Mouse (Mus musculus): Measurements from ENCODE around the gene P2ry2. TPM values are rescaled to one million over a fixed set of nuclear protein-coding genes. Genes with fewer than 3 reads are reported as not detected.
A peak's percentile ranks its signal among the peaks of the same experiment; 100 is the strongest.

P2ry2 gene
- polyA plus RNA-seq, 1 experiment = 4.5 TPM

GRCm38 (mm10) chr7:101048247-101048646 is 35.6 kb upstream of the P2ry2 start:
- TF ChIP-seq MAX (IDR thresholded peaks at IDR 0.05) = no peak
- no peak for TF ChIP-seq FOSL1 (IDR thresholded peaks at IDR 0.05; ENCODE audit: insufficient read depth, low read length, poor library complexity, severe bottlenecking)
- no peak for TF ChIP-seq MYOD1 (IDR thresholded peaks at IDR 0.05; ENCODE audit: control insufficient read depth, insufficient read length, low read depth)
- no peak for TF ChIP-seq MYOG (IDR thresholded peaks at IDR 0.05; ENCODE audit: control insufficient read depth, extremely low read depth, insufficient read length)
- TF ChIP-seq CTCF (IDR thresholded peaks at IDR 0.05; ENCODE audit: control insufficient read depth, insufficient read depth, insufficient read length) = no peak
- TF ChIP-seq CEBPB (IDR thresholded peaks at IDR 0.05; ENCODE audit: low read depth) = no peak
- TF ChIP-seq USF1 (IDR thresholded peaks at IDR 0.05; ENCODE audit: low read depth) = no peak
- Histone ChIP-seq H3K79me2 (ENCODE audit: control insufficient read depth, insufficient read depth) (no peaks in the 10 kb centered on the region), H3K36me3 (ENCODE audit: control insufficient read depth, insufficient read depth) (no peaks in the 10 kb centered on the region), H3K27me3 (ENCODE audit: control insufficient read depth, insufficient read depth, insufficient read length) (no peaks in the 10 kb centered on the region), H3ac (ENCODE audit: control insufficient read depth, insufficient read length, low read depth) (no peak overlapping the region), H3K4me3 (ENCODE audit: insufficient read depth, poor library complexity, severe bottlenecking) (no peak overlapping the region), H3K79me3 (ENCODE audit: low read depth) (no peaks in the 10 kb centered on the region)

- Histone ChIP-seq H3K27me3 (ENCODE audit: control insufficient read depth, insufficient read depth, insufficient read length) (no peaks in the 10 kb centered on the region), H3K36me3 (ENCODE audit: control insufficient read depth, insufficient read depth) (no peaks in the 10 kb centered on the region), H3ac (ENCODE audit: control insufficient read depth, insufficient read length, low read depth) (no peak overlapping the region), H3K4me3 (ENCODE audit: insufficient read depth, poor library complexity, severe bottlenecking) (no peak overlapping the region), H3K79me3 (ENCODE audit: low read depth) (no peaks in the 10 kb centered on the region), H3K79me2 (ENCODE audit: control insufficient read depth, insufficient read depth) (no peaks in the 10 kb centered on the region)
- no peak for TF ChIP-seq USF1 (IDR thresholded peaks at IDR 0.05; ENCODE audit: low read depth)
- TF ChIP-seq CEBPB (IDR thresholded peaks at IDR 0.05; ENCODE audit: low read depth) = no peak
- no peak for TF ChIP-seq MYOG (IDR thresholded peaks at IDR 0.05; ENCODE audit: control insufficient read depth, extremely low read depth, insufficient read length)
- TF ChIP-seq FOSL1 (IDR thresholded peaks at IDR 0.05; ENCODE audit: insufficient read depth, low read length, poor library complexity, severe bottlenecking) = no peak
- TF ChIP-seq MAX (IDR thresholded peaks at IDR 0.05) = no peak
- no peak for TF ChIP-seq CTCF (IDR thresholded peaks at IDR 0.05; ENCODE audit: control insufficient read depth, insufficient read depth, insufficient read length)
- TF ChIP-seq MYOD1 (IDR thresholded peaks at IDR 0.05; ENCODE audit: control insufficient read depth, insufficient read length, low read depth) = no peak
Observed at GRCm38 (mm10) chr7:101043846-101044541, 31.3 kb upstream of the P2ry2 start.

GRCm38 (mm10) chr7:101041977-101042749 is 29.5 kb upstream of the P2ry2 start:
- Histone ChIP-seq H3K36me3 (ENCODE audit: control insufficient read depth, insufficient read depth) (no peaks in the 10 kb centered on the region), H3K27me3 (ENCODE audit: control insufficient read depth, insufficient read depth, insufficient read length) (no peaks in the 10 kb centered on the region), H3K4me3 (ENCODE audit: insufficient read depth, poor library complexity, severe bottlenecking) (no peak overlapping the region), H3K79me2 (ENCODE audit: control insufficient read depth, insufficient read depth) (no peaks in the 10 kb centered on the region), H3K79me3 (ENCODE audit: low read depth) (no peaks in the 10 kb centered on the region), H3ac (ENCODE audit: control insufficient read depth, insufficient read length, low read depth) (no peak overlapping the region)
- TF ChIP-seq CEBPB (IDR thresholded peaks at IDR 0.05; ENCODE audit: low read depth) = no peak
- no peak for TF ChIP-seq MYOD1 (IDR thresholded peaks at IDR 0.05; ENCODE audit: control insufficient read depth, insufficient read length, low read depth)
- TF ChIP-seq USF1 (IDR thresholded peaks at IDR 0.05; ENCODE audit: low read depth) = no peak
- no peak for TF ChIP-seq MYOG (IDR thresholded peaks at IDR 0.05; ENCODE audit: control insufficient read depth, extremely low read depth, insufficient read length)
- no peak for TF ChIP-seq FOSL1 (IDR thresholded peaks at IDR 0.05; ENCODE audit: insufficient read depth, low read length, poor library complexity, severe bottlenecking)
- no peak for TF ChIP-seq CTCF (IDR thresholded peaks at IDR 0.05; ENCODE audit: control insufficient read depth, insufficient read depth, insufficient read length)
- no peak for TF ChIP-seq MAX (IDR thresholded peaks at IDR 0.05)

GRCm38 (mm10) chr7:101041544-101041943 is 28.9 kb upstream of the P2ry2 start:
- H3K4me3 ChIP-seq (ENCODE audit: insufficient read depth, poor library complexity, severe bottlenecking) = no peak overlapping the region
- no peaks in the 10 kb centered on the region for H3K79me2 ChIP-seq (ENCODE audit: control insufficient read depth, insufficient read depth)
- no peaks in the 10 kb centered on the region for H3K79me3 ChIP-seq (ENCODE audit: low read depth)
- H3ac ChIP-seq (ENCODE audit: control insufficient read depth, insufficient read length, low read depth) = no peak overlapping the region
- TF ChIP-seq MYOG (IDR thresholded peaks at IDR 0.05; ENCODE audit: control insufficient read depth, extremely low read depth, insufficient read length) (no peak), MYOD1 (IDR thresholded peaks at IDR 0.05; ENCODE audit: control insufficient read depth, insufficient read length, low read depth) (peak; percentile 55)
- no peaks in the 10 kb centered on the region for H3K27me3 ChIP-seq (ENCODE audit: control insufficient read depth, insufficient read depth, insufficient read length)
- no peaks in the 10 kb centered on the region for H3K36me3 ChIP-seq (ENCODE audit: control insufficient read depth, insufficient read depth)

GRCm38 (mm10) chr7:101033371-101033770 is 20.7 kb upstream of the P2ry2 start:
- no peak overlapping the region for H3K4me3 ChIP-seq (ENCODE audit: insufficient read depth, poor library complexity, severe bottlenecking)
- no peaks in the 10 kb centered on the region for H3K79me2 ChIP-seq (ENCODE audit: control insufficient read depth, insufficient read depth)
- no peaks in the 10 kb centered on the region for H3K79me3 ChIP-seq (ENCODE audit: low read depth)
- H3K36me3 ChIP-seq (ENCODE audit: control insufficient read depth, insufficient read depth) = no peaks in the 10 kb centered on the region
- no peaks in the 10 kb centered on the region for H3K27me3 ChIP-seq (ENCODE audit: control insufficient read depth, insufficient read depth, insufficient read length)
- H3ac ChIP-seq (ENCODE audit: control insufficient read depth, insufficient read length, low read depth) = no peak overlapping the region
- TF ChIP-seq MAX (IDR thresholded peaks at IDR 0.05) (no peak), CEBPB (IDR thresholded peaks at IDR 0.05; ENCODE audit: low read depth) (no peak), FOSL1 (IDR thresholded peaks at IDR 0.05; ENCODE audit: insufficient read depth, low read length, poor library complexity, severe bottlenecking) (no peak), USF1 (IDR thresholded peaks at IDR 0.05; ENCODE audit: low read depth) (no peak), CTCF (IDR thresholded peaks at IDR 0.05; ENCODE audit: control insufficient read depth, insufficient read depth, insufficient read length) (no peak), MYOD1 (IDR thresholded peaks at IDR 0.05; ENCODE audit: control insufficient read depth, insufficient read length, low read depth) (no peak), MYOG (IDR thresholded peaks at IDR 0.05; ENCODE audit: control insufficient read depth, extremely low read depth, insufficient read length) (no peak)

All from C2C12 (cell line).